Mouse (Mus musculus) embryonic facial prominence, embryonic 11.5 days (tissue): ENCODE data around the gene Ddi2. TPM values are rescaled to one million over a fixed set of nuclear protein-coding genes. Genes with fewer than 3 reads are reported as not detected.

ENCODE experiments used
- ATAC-seq: fragments of 200-750 bp; cut with Nextera tagmentation; replicated peaks from 2 replicates; pipeline ENCODE4 v1.8.0; 2017; ENCODE audit warnings: low read depth; ENCODE audit not compliant: insufficient number of reproducible peaks, low FRiP score, low TSS enrichment
- DNase-seq: peaks from one replicate; pipeline ENCODE4 v3.0.0-alpha.2; 2015; ENCODE audit warnings: low spot score
- H3K27ac ChIP-seq: fragments of 300-500 bp; sonication (generic); replicated peaks from 2 replicates; pipeline ENCODE4 v1.5.1; 2014; ENCODE audit warnings: mild to moderate bottlenecking, low read depth, low read length, control low read depth
- H3K27me3 ChIP-seq: fragments of 300-500 bp; sonication (generic); 2 replicates; pipeline ENCODE4 v1.6.1; 2014; ENCODE audit warnings: mild to moderate bottlenecking, low read length, moderate library complexity, mixed read lengths; ENCODE audit not compliant: control insufficient read depth, insufficient read depth
- H3K36me3 ChIP-seq: fragments of 300-500 bp; sonication (generic); replicated peaks from 2 replicates; pipeline ENCODE4 v1.6.1; 2014; ENCODE audit warnings: low read depth, mild to moderate bottlenecking, low read length, moderate library complexity, mixed read lengths; ENCODE audit not compliant: control insufficient read depth, insufficient read depth
- H3K4me1 ChIP-seq: fragments of 300-500 bp; sonication (generic); 2 replicates; pipeline ENCODE4 v1.6.1; 2014; ENCODE audit warnings: low read length, mixed read lengths; ENCODE audit not compliant: control insufficient read depth, insufficient read depth
- H3K4me2 ChIP-seq: fragments of 300-500 bp; sonication (generic); 2 replicates; pipeline ENCODE4 v1.6.1; 2014; ENCODE audit warnings: low read depth, mild to moderate bottlenecking, control low read depth, low read length, moderate library complexity
- H3K4me3 ChIP-seq: fragments of 300-500 bp; sonication (generic); 2 replicates; pipeline ENCODE4 v1.5.1; 2014; ENCODE audit warnings: low read depth, low read length, control low read depth
- H3K9ac ChIP-seq: fragments of 300-500 bp; sonication (generic); replicated peaks from 2 replicates; pipeline ENCODE4 v1.6.1; 2014; ENCODE audit warnings: mild to moderate bottlenecking, control low read depth, low read length
- H3K9me3 ChIP-seq: fragments of 300-500 bp; sonication (generic); replicated peaks from 2 replicates; pipeline ENCODE4 v1.6.1; 2016; ENCODE audit warnings: mild to moderate bottlenecking, low read length, inconsistent platforms, mixed read lengths; ENCODE audit not compliant: control insufficient read depth
- WGBS: fragments of 180-500 bp; shearing (Covaris S2); extraction: QIAGEN DNeasy Blood & Tissue Kit; methylation state at CpG from one replicate; pipeline ENCODE4 v1.1.7; 2014; 5-methylcytosine and 5-hydroxymethylcytosine counted together
- polyA plus RNA-seq: library from polyadenylated mRNA; unstranded; fragments of >200 nt; fragmentation: Nextera tagmentation; extraction: Ambion mirVana; gene quantifications from 2 replicates; pipeline ENCODE4 v1.2.1, GENCODE M21; 2014

Gene Ddi2
- polyA plus RNA-seq, 1 experiment from 2014 or later: 17.9 TPM

GRCm38 (mm10) chr4:141648262-141648661 lies 75.0 kb downstream of the Ddi2 start:
- no peaks in the 10 kb centered on the region for H3K9me3 ChIP-seq
- no peak for DNase-seq
- H3K4me2 ChIP-seq: no peak overlapping the region
- WGBS: 94% methylated on average over 5 of the region's 5 CpGs
- no peak overlapping the region for H3K9ac ChIP-seq
- no peak overlapping the region for H3K27ac ChIP-seq
- no peaks in the 10 kb centered on the region for H3K4me1 ChIP-seq
- no peak overlapping the region for H3K4me3 ChIP-seq
- ATAC-seq: no peak
- no peaks in the 10 kb centered on the region for H3K27me3 ChIP-seq
- H3K36me3 ChIP-seq: no peaks in the 10 kb centered on the region; the same call in 1 of the 2 replicates

DNA sequence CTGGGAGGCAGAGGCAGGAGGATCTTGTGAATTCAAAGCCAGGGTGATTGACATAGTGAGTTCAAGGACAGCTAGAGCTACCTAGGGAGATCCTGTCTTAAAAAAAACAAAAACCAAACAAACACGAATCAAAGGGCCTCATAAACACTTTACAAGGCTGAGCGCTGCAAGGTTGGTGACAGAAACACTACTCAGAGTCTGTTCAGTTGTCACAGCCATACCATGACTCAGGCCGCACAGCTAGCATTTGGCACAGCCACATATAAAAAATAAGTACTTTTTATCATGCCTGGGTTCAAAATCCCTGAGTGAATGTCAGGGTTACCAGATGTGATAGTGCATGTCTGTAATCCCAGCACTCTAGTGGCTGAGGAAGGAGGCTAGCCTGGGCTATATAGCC lies 76.0 kb downstream of the Ddi2 start:
- H3K9ac ChIP-seq: no peak overlapping the region
- no peak overlapping the region for H3K27ac ChIP-seq
- H3K4me2 ChIP-seq: no peak overlapping the region
- H3K4me3 ChIP-seq: no peak overlapping the region
- H3K27me3 ChIP-seq: no peaks in the 10 kb centered on the region
- ATAC-seq (no peak), DNase-seq (no peak)
- no peaks in the 10 kb centered on the region for H3K9me3 ChIP-seq
- no peaks in the 10 kb centered on the region for H3K4me1 ChIP-seq
- WGBS: 96% methylated on average over 3 of the region's 3 CpGs
- H3K36me3 ChIP-seq: no peaks in the 10 kb centered on the region; the same call in 1 of the 2 replicates

- WGBS: 88% methylated on average over 8 of the region's 8 CpGs
- no peaks in the 10 kb centered on the region for H3K4me1 ChIP-seq
- H3K9me3 ChIP-seq: no peaks in the 10 kb centered on the region
- DNase-seq (no peak), ATAC-seq (no peak)
- H3K4me2 ChIP-seq: no peak overlapping the region
- H3K36me3 ChIP-seq: no peaks in the 10 kb centered on the region; the same call in 1 of the 2 replicates
- no peak overlapping the region for H3K27ac ChIP-seq
- H3K27me3 ChIP-seq: no peaks in the 10 kb centered on the region
- no peak overlapping the region for H3K4me3 ChIP-seq
- H3K9ac ChIP-seq: no peak overlapping the region
Measured at GRCm38 (mm10) chr4:141645988-141646387, 77.2 kb downstream of the Ddi2 start.

DNA sequence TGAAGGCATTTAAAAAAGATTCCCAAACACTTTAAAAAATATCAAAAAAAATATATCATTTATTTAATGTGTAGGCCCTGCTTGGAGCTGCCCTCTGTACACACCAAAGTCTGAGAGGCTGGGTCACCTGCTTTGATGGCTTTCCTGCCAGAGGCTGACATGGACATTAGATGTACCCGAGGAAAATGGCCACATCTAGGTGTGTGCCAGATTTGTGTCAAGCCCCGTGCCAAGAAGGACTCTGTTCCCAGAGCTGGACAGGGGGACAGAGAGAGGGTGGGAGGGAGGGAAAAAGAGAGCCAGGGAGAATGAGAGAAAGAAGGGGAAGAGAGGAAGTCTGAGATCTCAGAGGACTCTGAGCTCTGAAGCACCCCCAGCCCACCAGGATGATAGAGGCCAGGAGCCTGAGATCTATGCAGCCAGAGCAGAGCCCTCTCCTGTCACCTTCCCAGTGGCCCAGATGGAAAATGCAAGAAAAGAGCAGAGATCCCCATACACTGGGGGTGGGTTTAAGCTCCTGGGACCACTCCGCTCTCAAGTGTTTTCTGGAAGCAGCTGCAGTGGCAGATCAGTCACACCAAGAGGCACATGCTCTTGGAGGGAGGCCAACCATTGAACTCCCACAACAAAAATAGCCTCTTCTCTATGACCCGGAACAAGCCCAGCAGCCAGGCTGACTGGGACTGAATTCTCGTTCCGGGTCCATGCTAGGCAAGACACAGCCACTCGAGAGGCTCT lies 79.9 kb downstream of the Ddi2 start:
- 77% methylated on average over 7 of the region's 7 CpGs for whole genome bisulfite sequencing
- DNase-seq (no peak), ATAC-seq (no peak)
- Histone ChIP-seq H3K9me3 (no peaks in the 10 kb centered on the region), H3K4me1 (no peaks in the 10 kb centered on the region), H3K36me3 (no peaks in the 10 kb centered on the region), H3K27ac (no peak overlapping the region), H3K9ac (no peak overlapping the region), H3K4me3 (no peak overlapping the region), H3K4me2 (no peak overlapping the region), H3K27me3 (no peaks in the 10 kb centered on the region)

- no peaks in the 10 kb centered on the region for H3K4me1 ChIP-seq
- H3K27ac ChIP-seq: no peak overlapping the region
- H3K36me3 ChIP-seq: no peaks in the 10 kb centered on the region
- H3K9ac ChIP-seq: no peak overlapping the region
- no peaks in the 10 kb centered on the region for H3K9me3 ChIP-seq
- no peak for DNase-seq
- 90% methylated on average over 25 of the region's 25 CpGs for WGBS
- no peak overlapping the region for H3K4me2 ChIP-seq
- no peak for ATAC-seq
- no peak overlapping the region for H3K4me3 ChIP-seq
- no peaks in the 10 kb centered on the region for H3K27me3 ChIP-seq
Measured at GRCm38 (mm10) chr4:141641961-141642811, 81.0 kb downstream of the Ddi2 start.

DNA sequence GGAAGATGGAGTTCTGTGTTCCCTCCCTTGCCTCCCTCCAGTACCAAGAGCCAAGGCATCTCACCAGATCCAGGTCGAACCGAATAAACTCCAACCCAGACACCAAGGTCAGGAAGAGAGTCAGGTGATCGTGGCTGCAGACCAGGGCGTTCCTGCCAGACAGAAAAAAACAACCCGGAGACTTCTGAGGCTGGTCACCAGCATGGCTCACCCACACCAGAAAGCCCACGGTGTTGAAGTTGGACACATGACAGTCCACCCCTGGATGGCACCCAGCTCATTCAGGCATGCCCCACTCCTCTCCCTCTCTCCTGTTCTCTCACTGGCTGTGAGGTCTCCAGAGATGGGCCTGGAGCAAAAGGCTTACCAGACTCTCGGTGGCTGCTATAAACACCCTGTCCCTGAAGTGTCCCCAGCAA lies 81.9 kb downstream of the Ddi2 start:
- Histone ChIP-seq H3K36me3 (no peaks in the 10 kb centered on the region), H3K9me3 (no peaks in the 10 kb centered on the region), H3K4me1 (no peaks in the 10 kb centered on the region), H3K27me3 (no peaks in the 10 kb centered on the region), H3K4me2 (no peak overlapping the region), H3K9ac (no peak overlapping the region), H3K27ac (no peak overlapping the region), H3K4me3 (no peak overlapping the region)
- ATAC-seq (no peak), DNase-seq (no peak)
- WGBS: 88% methylated on average over 7 of the region's 7 CpGs

DNA sequence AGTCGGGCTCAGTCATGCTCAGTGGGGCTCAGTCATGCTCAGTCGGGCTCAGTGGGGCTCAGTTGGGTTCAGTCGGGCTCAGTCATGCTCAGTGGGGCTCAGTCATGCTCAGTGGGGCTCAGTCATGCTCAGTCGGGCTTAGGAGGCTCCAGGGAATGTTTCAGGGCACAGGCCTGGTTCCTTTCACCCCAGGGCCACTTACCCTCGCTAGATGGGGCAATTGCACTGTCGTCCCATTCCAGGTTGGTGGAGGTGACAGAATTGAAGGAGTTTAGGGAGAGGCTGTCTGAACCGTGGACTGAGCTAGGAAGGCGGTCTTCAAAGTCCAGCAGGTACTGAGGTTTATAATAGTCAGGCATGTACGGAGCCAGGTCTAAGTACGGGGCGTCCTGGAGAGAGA lies 83.7 kb downstream of the Ddi2 start:
- Histone ChIP-seq H3K4me2 (no peak overlapping the region), H3K9ac (no peak overlapping the region), H3K4me1 (no peaks in the 10 kb centered on the region), H3K4me3 (no peak overlapping the region), H3K36me3 (no peaks in the 10 kb centered on the region; the same call in 1 of the 2 replicates), H3K27ac (no peak overlapping the region), H3K9me3 (no peaks in the 10 kb centered on the region), H3K27me3 (no peaks in the 10 kb centered on the region)
- DNase-seq: no peak
- ATAC-seq: no peak
- 71% methylated on average over 11 of the region's 11 CpGs for WGBS

GRCm38 (mm10) chr4:141636693-141637092 lies 86.5 kb downstream of the Ddi2 start:
- peaks cover 7% of the 10 kb centered on the region for H3K36me3 ChIP-seq
- WGBS: 93% methylated on average over 5 of the region's 5 CpGs
- no peak overlapping the region for H3K9ac ChIP-seq
- no peak overlapping the region for H3K27ac ChIP-seq
- H3K4me3 ChIP-seq: no peak overlapping the region
- H3K4me2 ChIP-seq: no peak overlapping the region
- H3K9me3 ChIP-seq: no peaks in the 10 kb centered on the region
- H3K4me1 ChIP-seq: no peaks in the 10 kb centered on the region
- ATAC-seq (no peak), DNase-seq (no peak)
- H3K27me3 ChIP-seq: no peaks in the 10 kb centered on the region
